Mouse (Mus musculus): ENCODE measurements at regions not wholly inside any gene's neighbourhood (a gene's known extent, or its start where the extent isn't known, plus 50 kb on each side); places are given as distances from the start of the nearest gene placed in this dataset.

GRCm38 (mm10) chr14:110171162-110172117 lies 583.5 kb downstream of the Slitrk6 start:
- Histone ChIP-seq H3K9me3 (ENCODE audit: control insufficient read depth, low read length) (no peaks in the 10 kb centered on the region), H3K4me2 (replicated peaks; ENCODE audit: low read depth, low read length) (no peak overlapping the region), H3K27ac (ENCODE audit: low read depth, low read length) (peak overlapping the region; percentile 43; the same call in 1 of the 2 replicates), H3K4me1 (ENCODE audit: control insufficient read depth, insufficient read depth, low read length) (no peaks in the 10 kb centered on the region), H3K36me3 (ENCODE audit: control insufficient read depth, insufficient read depth, low read length) (no peaks in the 10 kb centered on the region), H3K9ac (ENCODE audit: low read depth, low read length) (no peak overlapping the region), H3K27me3 (ENCODE audit: control insufficient read depth, insufficient read depth, low read length) (no peaks in the 10 kb centered on the region), H3K4me3 (ENCODE audit: low read length) (no peak overlapping the region)
- WGBS, result 71% methylated on average over 3 of the region's 3 CpGs
- ATAC-seq (ENCODE audit: low FRiP score, low TSS enrichment), result peak; percentile 75; the same call in 1 of the 2 replicates

GRCm38 (mm10) chr14:110168632-110169031 lies 586.3 kb downstream of the Slitrk6 start:
- Histone ChIP-seq H3K27me3 (ENCODE audit: control insufficient read depth, insufficient read depth, low read length) (no peaks in the 10 kb centered on the region), H3K36me3 (ENCODE audit: control insufficient read depth, insufficient read depth, low read length) (no peaks in the 10 kb centered on the region), H3K4me2 (replicated peaks; ENCODE audit: low read depth, low read length) (no peak overlapping the region), H3K9ac (ENCODE audit: low read depth, low read length) (no peak overlapping the region), H3K4me1 (ENCODE audit: control insufficient read depth, insufficient read depth, low read length) (no peaks in the 10 kb centered on the region), H3K4me3 (ENCODE audit: low read length) (no peak overlapping the region), H3K9me3 (ENCODE audit: control insufficient read depth, low read length) (no peaks in the 10 kb centered on the region), H3K27ac (ENCODE audit: low read depth, low read length) (no peak overlapping the region)
- ATAC-seq (ENCODE audit: low FRiP score, low TSS enrichment), result peak; percentile 76; the same call in 1 of the 2 replicates
- 25% methylated on average over 5 of the region's 5 CpGs for WGBS

- H3K4me3 ChIP-seq (ENCODE audit: low read length), result no peak overlapping the region
- H3K4me2 ChIP-seq (replicated peaks; ENCODE audit: low read depth, low read length), result no peak overlapping the region
- no peaks in the 10 kb centered on the region for H3K4me1 ChIP-seq (ENCODE audit: control insufficient read depth, insufficient read depth, low read length)
- H3K9ac ChIP-seq (ENCODE audit: low read depth, low read length), result no peak overlapping the region
- no peaks in the 10 kb centered on the region for H3K36me3 ChIP-seq (ENCODE audit: control insufficient read depth, insufficient read depth, low read length)
- H3K9me3 ChIP-seq (ENCODE audit: control insufficient read depth, low read length), result no peaks in the 10 kb centered on the region
- no peaks in the 10 kb centered on the region for H3K27me3 ChIP-seq (ENCODE audit: control insufficient read depth, insufficient read depth, low read length)
- H3K27ac ChIP-seq (ENCODE audit: low read depth, low read length), result no peak overlapping the region
- ATAC-seq (ENCODE audit: low FRiP score, low TSS enrichment), result no peak
- WGBS, result 47% methylated on average over 5 of the region's 5 CpGs
These were observed 626.7 kb downstream of the Slitrk6 start for GRCm38 (mm10) chr14:110128265-110128664.

GRCm38 (mm10) chr14:110125936-110126710 lies 628.8 kb downstream of the Slitrk6 start:
- ATAC-seq (ENCODE audit: low FRiP score, low TSS enrichment), result peak; percentile 69; the same call in 1 of the 2 replicates
- no peak overlapping the region for H3K4me3 ChIP-seq (ENCODE audit: low read length)
- H3K4me2 ChIP-seq (replicated peaks; ENCODE audit: low read depth, low read length), result no peak overlapping the region
- H3K27ac ChIP-seq (ENCODE audit: low read depth, low read length), result no peak overlapping the region; the same call in 1 of the 2 replicates
- no peaks in the 10 kb centered on the region for H3K9me3 ChIP-seq (ENCODE audit: control insufficient read depth, low read length)
- no peaks in the 10 kb centered on the region for H3K27me3 ChIP-seq (ENCODE audit: control insufficient read depth, insufficient read depth, low read length)
- H3K36me3 ChIP-seq (ENCODE audit: control insufficient read depth, insufficient read depth, low read length), result no peaks in the 10 kb centered on the region
- no peaks in the 10 kb centered on the region for H3K4me1 ChIP-seq (ENCODE audit: control insufficient read depth, insufficient read depth, low read length)
- 30% methylated on average over 6 of the region's 6 CpGs for WGBS
- H3K9ac ChIP-seq (ENCODE audit: low read depth, low read length), result no peak overlapping the region

GRCm38 (mm10) chr14:110122710-110123109 lies 632.2 kb downstream of the Slitrk6 start:
- H3K4me1 ChIP-seq (ENCODE audit: control insufficient read depth, insufficient read depth, low read length), result no peaks in the 10 kb centered on the region
- 97% methylated on average over 3 of the region's 3 CpGs for WGBS
- no peak overlapping the region for H3K4me2 ChIP-seq (replicated peaks; ENCODE audit: low read depth, low read length)
- no peak for ATAC-seq (ENCODE audit: low FRiP score, low TSS enrichment)
- H3K9ac ChIP-seq (ENCODE audit: low read depth, low read length), result no peak overlapping the region
- no peak overlapping the region for H3K27ac ChIP-seq (ENCODE audit: low read depth, low read length)
- no peaks in the 10 kb centered on the region for H3K36me3 ChIP-seq (ENCODE audit: control insufficient read depth, insufficient read depth, low read length)
- H3K9me3 ChIP-seq (ENCODE audit: control insufficient read depth, low read length), result no peaks in the 10 kb centered on the region
- H3K27me3 ChIP-seq (ENCODE audit: control insufficient read depth, insufficient read depth, low read length), result no peaks in the 10 kb centered on the region
- no peak overlapping the region for H3K4me3 ChIP-seq (ENCODE audit: low read length)

GRCm38 (mm10) chr14:110115578-110115977 lies 639.4 kb downstream of the Slitrk6 start:
- no peak overlapping the region for H3K4me3 ChIP-seq (ENCODE audit: low read length)
- no peak overlapping the region for H3K4me2 ChIP-seq (replicated peaks; ENCODE audit: low read depth, low read length)
- 85% methylated on average over 4 of the region's 4 CpGs for WGBS
- no peaks in the 10 kb centered on the region for H3K4me1 ChIP-seq (ENCODE audit: control insufficient read depth, insufficient read depth, low read length)
- H3K27ac ChIP-seq (ENCODE audit: low read depth, low read length), result no peak overlapping the region
- H3K9me3 ChIP-seq (ENCODE audit: control insufficient read depth, low read length), result no peaks in the 10 kb centered on the region
- H3K9ac ChIP-seq (ENCODE audit: low read depth, low read length), result no peak overlapping the region
- ATAC-seq (ENCODE audit: low FRiP score, low TSS enrichment), result no peak
- no peaks in the 10 kb centered on the region for H3K36me3 ChIP-seq (ENCODE audit: control insufficient read depth, insufficient read depth, low read length)
- no peaks in the 10 kb centered on the region for H3K27me3 ChIP-seq (ENCODE audit: control insufficient read depth, insufficient read depth, low read length)

GRCm38 (mm10) chr14:110100852-110101251 lies 654.1 kb downstream of the Slitrk6 start:
- Histone ChIP-seq H3K4me3 (ENCODE audit: low read length) (no peak overlapping the region), H3K9ac (ENCODE audit: low read depth, low read length) (no peak overlapping the region), H3K9me3 (ENCODE audit: control insufficient read depth, low read length) (no peaks in the 10 kb centered on the region), H3K27ac (ENCODE audit: low read depth, low read length) (no peak overlapping the region), H3K27me3 (ENCODE audit: control insufficient read depth, insufficient read depth, low read length) (no peaks in the 10 kb centered on the region), H3K36me3 (ENCODE audit: control insufficient read depth, insufficient read depth, low read length) (no peaks in the 10 kb centered on the region), H3K4me1 (ENCODE audit: control insufficient read depth, insufficient read depth, low read length) (no peaks in the 10 kb centered on the region), H3K4me2 (replicated peaks; ENCODE audit: low read depth, low read length) (no peak overlapping the region)
- WGBS, result 81% methylated on average over 4 of the region's 4 CpGs
- no peak for ATAC-seq (ENCODE audit: low FRiP score, low TSS enrichment)

GRCm38 (mm10) chr14:110078351-110078750 lies 676.6 kb downstream of the Slitrk6 start:
- H3K4me1 ChIP-seq (ENCODE audit: control insufficient read depth, insufficient read depth, low read length), result no peaks in the 10 kb centered on the region
- H3K36me3 ChIP-seq (ENCODE audit: control insufficient read depth, insufficient read depth, low read length), result no peaks in the 10 kb centered on the region
- H3K9ac ChIP-seq (ENCODE audit: low read depth, low read length), result no peak overlapping the region
- no peaks in the 10 kb centered on the region for H3K9me3 ChIP-seq (ENCODE audit: control insufficient read depth, low read length)
- no peak overlapping the region for H3K4me2 ChIP-seq (replicated peaks; ENCODE audit: low read depth, low read length)
- no peak for ATAC-seq (ENCODE audit: low FRiP score, low TSS enrichment)
- no peaks in the 10 kb centered on the region for H3K27me3 ChIP-seq (ENCODE audit: control insufficient read depth, insufficient read depth, low read length)
- no peak overlapping the region for H3K27ac ChIP-seq (ENCODE audit: low read depth, low read length)
- H3K4me3 ChIP-seq (ENCODE audit: low read length), result no peak overlapping the region
- WGBS, result 70% methylated on average over 6 of the region's 6 CpGs

- no peak for ATAC-seq (ENCODE audit: low FRiP score, low TSS enrichment)
- WGBS, result 93% methylated on average over 3 of the region's 3 CpGs
- Histone ChIP-seq H3K27me3 (ENCODE audit: control insufficient read depth, insufficient read depth, low read length) (no peaks in the 10 kb centered on the region), H3K9ac (ENCODE audit: low read depth, low read length) (no peak overlapping the region), H3K9me3 (ENCODE audit: control insufficient read depth, low read length) (no peaks in the 10 kb centered on the region), H3K4me2 (replicated peaks; ENCODE audit: low read depth, low read length) (no peak overlapping the region), H3K36me3 (ENCODE audit: control insufficient read depth, insufficient read depth, low read length) (no peaks in the 10 kb centered on the region), H3K4me1 (ENCODE audit: control insufficient read depth, insufficient read depth, low read length) (no peaks in the 10 kb centered on the region), H3K27ac (ENCODE audit: low read depth, low read length) (no peak overlapping the region), H3K4me3 (ENCODE audit: low read length) (no peak overlapping the region)
These were observed 707.2 kb downstream of the Slitrk6 start for GRCm38 (mm10) chr14:110047748-110048147.
